Mouse (Mus musculus) cortical plate, adult 2 months (tissue): ENCODE results near the gene Nudt9. TPM values are rescaled to one million over a fixed set of nuclear protein-coding genes. Genes with fewer than 3 reads are reported as not detected.

Experiments used
- H3K27ac ChIP-seq: fragments of 200-500 bp; 2 replicates; pipeline ENCODE4 v1.5.1; 2012; ENCODE audit warnings: low read length, control low read depth, inconsistent platforms; ENCODE audit not compliant: insufficient read depth
- H3K4me1 ChIP-seq: fragments of 200-500 bp; 2 replicates; pipeline ENCODE4 v1.6.1; 2011; ENCODE audit warnings: low read length; ENCODE audit not compliant: control insufficient read depth, insufficient read depth
- H3K4me3 ChIP-seq: fragments of 200-500 bp; 2 replicates; pipeline ENCODE4 v1.5.1; 2011; ENCODE audit warnings: mild to moderate bottlenecking, low read length, control low read depth; ENCODE audit not compliant: insufficient read depth
- CTCF ChIP-seq: fragments of 200-500 bp; IDR thresholded peaks from 2 replicates; pipeline ENCODE4 v1.5.1; 2011; ENCODE audit warnings: mild to moderate bottlenecking, control low read depth, low read length; ENCODE audit not compliant: insufficient read depth; ENCODE audit errors: extremely low read depth
- POLR2A ChIP-seq: fragments of 200-500 bp; IDR thresholded peaks from 2 replicates; pipeline ENCODE4 v1.6.1; 2011; ENCODE audit warnings: mild to moderate bottlenecking, low read length, control low read depth; ENCODE audit not compliant: insufficient read depth; ENCODE audit errors: extremely low read depth
- polyA plus RNA-seq: library from polyadenylated mRNA; depleted of rRNA; stranded (reverse); fragments of >200 nt; gene quantifications from 2 replicates; pipeline ENCODE4 v1.2.3, GENCODE M21; 2012

The Nudt9 gene
- polyA plus RNA-seq, 1 experiment = 75.7 TPM

DNA sequence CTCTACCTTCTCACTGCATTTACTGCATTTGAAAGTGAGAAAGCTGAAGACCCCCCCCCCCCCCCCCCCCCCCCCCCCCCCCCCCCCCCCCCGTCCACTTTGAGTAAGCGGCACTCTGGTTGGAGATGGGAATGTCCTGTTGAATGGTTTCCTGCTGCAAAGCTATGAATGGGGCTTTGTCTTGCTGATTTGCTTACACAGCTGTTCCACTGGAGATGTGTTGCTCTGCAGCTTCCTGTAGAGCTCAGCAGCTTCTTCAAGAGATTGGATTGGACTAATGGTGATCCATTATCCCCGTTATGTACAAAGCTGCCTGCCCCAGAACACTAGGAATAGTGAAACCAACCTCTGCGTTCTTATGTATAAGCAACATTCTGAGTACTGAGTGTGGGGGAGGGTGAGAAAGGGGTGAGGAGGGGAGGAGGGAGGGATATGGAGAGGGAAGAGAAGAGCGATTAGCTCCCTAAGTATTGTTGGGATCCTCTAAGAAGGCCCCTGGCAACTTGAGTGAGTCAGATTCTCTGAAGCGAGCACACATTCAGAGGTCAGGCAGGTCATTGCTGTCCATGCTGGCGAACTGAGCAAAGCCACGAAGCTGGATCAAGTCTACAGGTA, 26.3 kb downstream of the Nudt9 start:
- no peak overlapping the region for H3K27ac ChIP-seq
- TF ChIP-seq CTCF = no peak
- no peak for TF ChIP-seq POLR2A
- peaks cover 2% of the 10 kb centered on the region; the same call in 1 of the 2 replicates for H3K4me1 ChIP-seq
- H3K4me3 ChIP-seq = no peak overlapping the region

DNA sequence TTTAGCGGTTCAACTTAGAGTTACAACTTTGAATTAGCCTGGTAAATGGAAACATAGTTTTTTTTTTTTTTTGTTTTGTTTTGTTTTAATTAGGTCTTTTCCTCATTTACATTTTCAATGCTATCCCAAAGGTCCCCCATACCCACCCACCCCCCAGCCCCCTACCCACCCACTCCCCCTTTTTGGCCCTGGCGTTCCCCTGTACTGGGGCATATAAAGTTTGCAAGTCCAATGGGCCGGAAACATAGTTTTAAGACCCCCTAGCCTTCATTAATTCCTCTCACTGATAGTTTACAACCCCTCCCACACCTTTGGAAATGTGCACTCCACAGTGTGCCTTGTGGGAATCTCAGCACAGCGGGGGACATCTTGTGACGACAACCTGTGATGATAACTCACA, 27.5 kb downstream of the Nudt9 start:
- Histone ChIP-seq H3K4me1 (peaks cover 2% of the 10 kb centered on the region; the same call in 1 of the 2 replicates), H3K4me3 (no peak overlapping the region), H3K27ac (no peak overlapping the region)
- no peak for TF ChIP-seq POLR2A
- no peak for TF ChIP-seq CTCF

DNA sequence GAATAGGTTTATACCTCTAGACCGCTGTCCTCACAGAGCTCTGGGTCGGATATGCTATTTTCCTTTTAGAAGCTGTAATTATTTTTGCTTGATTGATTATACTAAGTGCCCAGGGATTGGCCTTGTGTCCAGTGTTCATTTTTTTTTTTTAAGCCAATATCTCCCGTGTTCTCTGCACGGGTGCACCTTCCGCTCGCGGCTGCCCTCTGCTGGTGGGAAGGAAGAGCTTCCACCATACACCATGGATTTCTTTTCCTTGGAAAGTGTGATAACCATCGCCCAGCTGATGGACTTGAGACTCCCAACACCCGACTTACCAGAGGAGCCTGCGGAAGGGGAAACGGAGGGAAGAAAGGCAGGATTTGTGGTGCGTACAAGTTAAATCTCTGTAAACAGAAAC, 28.3 kb downstream of the Nudt9 start:
- no peak overlapping the region for H3K27ac ChIP-seq
- H3K4me1 ChIP-seq = peaks cover 2% of the 10 kb centered on the region; the same call in 1 of the 2 replicates
- no peak overlapping the region for H3K4me3 ChIP-seq
- TF ChIP-seq POLR2A (no peak), CTCF (peak; percentile 75)

DNA sequence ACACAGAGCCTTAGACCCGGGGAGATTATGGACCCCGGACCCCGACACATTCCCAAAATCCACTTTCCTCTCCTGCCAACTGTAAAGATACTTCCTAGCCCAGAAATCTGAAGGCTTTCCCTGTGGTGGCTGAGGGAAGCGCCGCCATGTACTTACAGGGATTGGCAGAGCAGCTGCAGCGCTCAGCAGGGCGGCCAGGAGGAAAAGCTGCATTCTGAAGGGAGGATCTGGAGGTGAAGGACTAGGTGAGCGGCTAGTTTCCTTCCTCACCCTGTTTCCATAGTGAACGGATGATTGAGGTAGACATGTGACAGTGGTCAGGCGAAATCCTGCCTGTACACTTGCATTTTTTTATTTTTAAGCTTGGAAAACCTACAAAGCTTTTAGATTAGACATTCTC, 30.3 kb downstream of the Nudt9 start:
- H3K4me3 ChIP-seq = no peak overlapping the region
- no peak for TF ChIP-seq CTCF
- no peak for TF ChIP-seq POLR2A
- peaks cover 2% of the 10 kb centered on the region; the same call in 1 of the 2 replicates for H3K4me1 ChIP-seq
- H3K27ac ChIP-seq = no peak overlapping the region

DNA sequence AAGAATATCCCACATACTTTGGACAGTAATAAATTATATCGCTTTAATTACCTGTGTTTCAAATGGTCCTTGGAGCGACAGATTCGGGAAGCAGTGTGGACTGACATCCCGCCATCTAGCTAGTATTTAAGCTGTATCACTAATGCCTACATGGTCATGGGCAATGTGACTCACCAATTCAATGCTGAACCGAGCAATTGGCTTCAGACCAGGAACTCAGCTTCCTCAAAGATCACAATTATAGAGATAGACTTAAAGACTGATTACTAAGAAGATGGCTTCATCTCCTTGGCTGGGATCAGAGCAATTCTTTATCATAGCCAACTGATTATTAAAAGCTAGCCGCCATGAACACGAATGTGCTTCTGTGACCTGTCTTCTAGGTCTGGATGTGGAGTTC, 31.4 kb downstream of the Nudt9 start, which contains the start of gene Gm17660:
Gene Gm17660, minus strand, starts transcription at position 101 of the 400 bp plus-strand sequence.
- TF ChIP-seq POLR2A (no peak), CTCF (no peak)
- no peak within 1 kb of the TSS for H3K27ac ChIP-seq
- H3K4me3 ChIP-seq = no peak within 1 kb of the TSS
- H3K4me1 ChIP-seq = peaks cover under 1% of the 10 kb centered on the region; the same call in 1 of the 2 replicates

DNA sequence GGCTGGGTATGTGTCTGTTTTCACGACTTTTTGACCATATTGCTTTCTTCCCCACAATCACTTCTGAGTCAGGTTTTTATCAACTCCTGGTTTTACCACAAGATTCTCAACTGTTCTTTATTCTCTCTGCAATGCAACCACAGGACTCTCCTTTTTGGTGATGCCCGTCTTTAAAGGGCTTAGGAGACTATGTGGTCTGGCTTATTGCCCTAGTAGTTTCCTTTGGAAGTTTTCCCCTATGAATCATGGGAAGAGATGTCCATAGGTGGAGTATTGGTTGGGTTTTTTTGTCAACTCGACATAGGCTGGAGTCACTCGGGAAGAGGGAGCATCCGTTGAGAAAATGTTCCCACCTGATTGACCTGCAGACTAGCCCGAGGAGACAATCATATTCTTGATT, 34.6 kb downstream of the Nudt9 start:
- TF ChIP-seq CTCF = no peak
- TF ChIP-seq POLR2A = no peak
- Histone ChIP-seq H3K4me3 (no peak overlapping the region), H3K4me1 (no peaks in the 10 kb centered on the region; the same call in 1 of the 2 replicates), H3K27ac (no peak overlapping the region)

DNA sequence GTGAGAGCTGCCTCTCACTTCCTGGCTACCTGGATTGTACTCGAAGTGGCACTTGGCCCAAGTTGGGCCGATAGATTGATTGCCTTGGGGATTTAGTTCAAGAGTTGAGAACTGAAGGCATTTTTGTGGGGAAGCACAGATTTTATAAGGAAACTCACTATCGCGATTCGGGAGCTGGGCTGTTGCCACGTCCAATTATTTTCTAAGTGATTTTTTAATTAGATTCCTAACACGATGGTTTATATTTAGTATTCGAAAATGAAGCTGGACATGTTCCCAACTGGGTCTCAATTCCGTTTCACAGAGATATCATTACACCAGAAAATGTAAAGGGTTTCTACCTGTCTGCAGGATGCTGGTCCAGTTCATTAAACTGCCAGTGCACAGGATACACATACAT, 39.3 kb downstream of the Nudt9 start:
- no peak overlapping the region for H3K27ac ChIP-seq
- no peaks in the 10 kb centered on the region for H3K4me1 ChIP-seq
- H3K4me3 ChIP-seq = no peak overlapping the region
- TF ChIP-seq POLR2A (no peak), CTCF (no peak)

DNA sequence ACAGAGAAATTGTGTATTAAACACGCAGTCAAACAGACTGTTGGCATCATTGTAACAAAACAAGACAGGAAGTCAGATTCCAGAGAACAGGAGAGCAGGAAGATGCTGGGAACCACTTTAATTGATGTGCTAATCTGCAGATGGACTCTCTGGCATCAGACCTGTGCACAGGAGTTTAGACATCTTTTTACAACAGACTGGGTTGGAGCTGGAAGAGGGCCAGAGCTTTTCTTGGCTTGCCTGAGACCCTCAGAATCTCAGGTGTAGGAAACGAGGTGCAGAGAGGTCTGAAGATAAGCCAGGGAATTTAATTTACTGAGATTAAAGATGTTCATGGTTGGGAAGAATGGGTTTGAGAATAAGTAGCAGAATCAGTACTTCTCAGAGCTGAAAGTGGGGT, 43.6 kb downstream of the Nudt9 start:
- no peaks in the 10 kb centered on the region for H3K4me1 ChIP-seq
- no peak overlapping the region for H3K4me3 ChIP-seq
- H3K27ac ChIP-seq = no peak overlapping the region
- TF ChIP-seq POLR2A (no peak), CTCF (no peak)

DNA sequence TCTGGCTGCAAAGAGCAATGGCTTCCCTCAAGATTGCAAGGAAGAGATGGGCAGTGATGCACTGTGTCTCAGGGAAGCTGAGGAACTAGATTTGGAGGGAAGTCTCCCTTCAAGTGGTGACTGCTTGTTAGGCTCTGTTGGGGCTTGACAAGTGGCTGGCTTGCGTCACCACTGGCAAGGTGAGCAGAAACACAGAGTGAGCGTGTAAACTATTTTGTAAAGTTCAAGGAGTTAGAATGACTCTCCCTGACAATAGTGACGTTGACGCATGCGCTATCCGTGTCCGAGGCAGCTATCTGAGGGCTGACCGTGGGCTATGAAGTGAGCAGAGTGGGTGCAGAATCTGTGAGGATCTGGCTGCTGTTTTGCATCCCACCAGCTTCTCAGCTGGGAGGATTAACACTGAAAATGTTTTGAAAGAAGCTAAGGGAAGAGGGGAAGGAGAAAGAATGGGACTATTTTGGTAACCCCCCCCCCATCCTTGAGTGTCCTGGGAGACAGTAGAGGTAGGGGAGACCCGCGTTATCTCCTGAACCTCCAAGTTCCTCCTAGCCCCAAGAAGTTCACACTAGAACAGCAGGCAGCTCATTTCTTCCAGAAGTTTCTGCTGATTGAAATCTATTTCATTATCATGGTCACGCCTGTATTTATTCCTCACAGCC, 49.4 kb downstream of the Nudt9 start:
- H3K4me3 ChIP-seq = no peak overlapping the region
- H3K27ac ChIP-seq = peak overlapping the region; percentile 55; the same call in 1 of the 2 replicates
- TF ChIP-seq POLR2A = no peak
- TF ChIP-seq CTCF = no peak
- peaks cover 3% of the 10 kb centered on the region; the same call in 1 of the 2 replicates for H3K4me1 ChIP-seq

DNA sequence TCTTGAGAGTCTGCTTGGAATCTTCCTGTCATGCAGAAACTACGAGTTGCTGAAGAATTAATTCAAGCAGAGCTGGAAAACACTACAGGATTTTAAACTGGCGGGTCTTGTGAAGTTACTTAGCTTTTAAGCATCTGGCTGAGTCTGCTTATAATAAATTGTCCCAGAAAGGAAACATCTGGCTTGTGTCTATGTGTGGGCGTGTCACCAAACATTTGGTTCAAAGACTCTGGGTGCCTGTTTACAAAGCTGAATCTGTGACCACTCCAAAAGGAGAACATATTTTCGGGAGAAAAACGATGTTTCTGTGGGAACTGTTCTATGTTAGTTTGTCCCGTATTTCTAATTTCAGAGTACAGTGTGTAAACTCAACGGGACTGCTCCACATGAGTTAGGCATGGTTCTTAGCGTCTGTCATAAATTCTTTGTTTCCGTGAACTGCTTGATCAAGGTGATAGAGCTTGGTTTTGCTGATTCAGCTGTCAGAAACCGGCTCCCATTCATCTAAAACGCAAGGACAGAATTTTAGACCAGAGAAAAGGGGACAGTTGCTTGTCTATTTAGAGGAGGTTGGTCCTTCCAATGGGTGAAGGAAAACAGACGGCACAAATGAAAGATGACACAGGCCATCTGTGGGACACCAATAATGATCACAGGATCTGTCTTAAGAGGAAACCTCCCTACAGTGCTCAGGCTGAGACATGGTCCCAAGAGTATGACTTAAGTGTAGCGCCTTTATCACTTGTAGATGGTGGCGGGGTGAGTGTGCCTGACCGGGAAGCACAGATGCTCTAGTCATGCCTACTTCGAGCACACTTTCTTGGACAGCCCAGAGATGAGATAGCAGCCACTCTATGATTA, 50.2 kb downstream of the Nudt9 start:
- peak overlapping the region; percentile 52; the same call in 1 of the 2 replicates for H3K27ac ChIP-seq
- H3K4me3 ChIP-seq = no peak overlapping the region
- peaks cover 4% of the 10 kb centered on the region for H3K4me1 ChIP-seq
- no peak for TF ChIP-seq CTCF
- TF ChIP-seq POLR2A = no peak
